Mouse (Mus musculus) ES-Bruce4 (cell line): ENCODE measurements around the gene Adam33. TPM values are rescaled to one million over a fixed set of nuclear protein-coding genes. Genes with fewer than 3 reads are reported as not detected.

Experiments
- H3K27ac ChIP-seq: 2 replicates; pipeline ENCODE4 v1.5.1; 2012; ENCODE audit warnings: low read length, inconsistent platforms; ENCODE audit not compliant: insufficient read depth
- H3K27me3 ChIP-seq: 2 replicates; pipeline ENCODE4 v1.6.1; 2012; ENCODE audit warnings: mild to moderate bottlenecking, low read length, inconsistent platforms; ENCODE audit not compliant: control insufficient read depth, poor library complexity, insufficient read depth, severe bottlenecking
- H3K36me3 ChIP-seq: 2 replicates; pipeline ENCODE4 v1.6.1; 2012; ENCODE audit warnings: inconsistent platforms, mild to moderate bottlenecking, low read length, moderate library complexity; ENCODE audit not compliant: control insufficient read depth, poor library complexity, insufficient read depth, severe bottlenecking
- H3K4me1 ChIP-seq: one replicate; pipeline ENCODE4 v1.8.1; 2011; ENCODE audit warnings: low read length; ENCODE audit not compliant: control insufficient read depth, insufficient read depth
- H3K4me3 ChIP-seq: 2 replicates; pipeline ENCODE4 v1.5.1; 2011; ENCODE audit warnings: low read depth, mild to moderate bottlenecking, low read length
- H3K9ac ChIP-seq: 2 replicates; pipeline ENCODE4 v1.6.1; 2012; ENCODE audit warnings: low read depth, mild to moderate bottlenecking, inconsistent platforms; ENCODE audit not compliant: poor library complexity, severe bottlenecking
- H3K9me3 ChIP-seq: replicated peaks from 2 replicates; pipeline ENCODE4 v1.6.1; 2012; ENCODE audit warnings: mild to moderate bottlenecking, low read length, inconsistent platforms; ENCODE audit not compliant: control insufficient read depth, poor library complexity, insufficient read depth, severe bottlenecking
- CTCF ChIP-seq: IDR thresholded peaks from one replicate; pipeline ENCODE4 v1.8.1; 2011; ENCODE audit warnings: low read depth, low read length
- EP300 ChIP-seq: IDR thresholded peaks from 2 replicates; pipeline ENCODE4 v1.6.1; 2011; ENCODE audit warnings: low read depth, low read length; ENCODE audit not compliant: insufficient read depth
- POLR2A ChIP-seq: IDR thresholded peaks from one replicate; pipeline ENCODE4 v1.8.1; 2011; ENCODE audit warnings: low read length; ENCODE audit not compliant: insufficient read depth
- polyA plus RNA-seq: library from polyadenylated mRNA; stranded (reverse); fragments of >200 nt; gene quantifications from 2 replicates; pipeline ENCODE4 v1.2.4, GENCODE M21; 2011; ENCODE audit warnings: low read depth; ENCODE audit not compliant: missing spikeins, insufficient read depth, insufficient read length

Gene Adam33
- polyA plus RNA-seq, 1 experiment: 0.37 TPM

DNA sequence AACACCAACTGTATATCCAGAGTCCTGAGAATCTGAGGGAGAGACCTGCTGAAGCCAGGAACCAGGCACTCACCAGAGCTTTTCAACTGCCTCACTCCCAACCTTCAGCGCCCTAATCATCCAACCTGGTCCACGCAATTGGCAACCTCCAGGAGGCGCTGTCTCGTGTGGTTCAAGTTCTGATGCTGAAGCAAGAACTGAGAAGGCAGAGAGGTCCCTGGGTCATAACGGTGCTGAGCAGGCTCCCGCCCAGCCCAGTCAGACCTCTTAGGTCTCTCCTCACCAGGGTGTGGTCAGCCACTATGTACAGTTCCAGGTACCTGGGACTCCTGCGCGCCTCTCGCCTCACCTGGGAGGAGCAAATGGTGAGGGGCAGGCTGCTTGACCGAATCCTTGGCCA, 8.0 kb downstream of the Adam33 start:
- no peaks in the 10 kb centered on the region for H3K4me1 ChIP-seq
- H3K4me3 ChIP-seq: peak overlapping the region; percentile 49
- TF ChIP-seq EP300 (0 out of 2 replicates have a peak, but pooled peaks have one; percentile 38), CTCF (peak; percentile 85), POLR2A (no peak)
- H3K27me3 ChIP-seq: peaks cover 3% of the 10 kb centered on the region; the same call in 1 of the 2 replicates
- H3K9ac ChIP-seq: no peak overlapping the region
- no peaks in the 10 kb centered on the region for H3K9me3 ChIP-seq
- H3K27ac ChIP-seq: no peak overlapping the region
- H3K36me3 ChIP-seq: no peaks in the 10 kb centered on the region

DNA sequence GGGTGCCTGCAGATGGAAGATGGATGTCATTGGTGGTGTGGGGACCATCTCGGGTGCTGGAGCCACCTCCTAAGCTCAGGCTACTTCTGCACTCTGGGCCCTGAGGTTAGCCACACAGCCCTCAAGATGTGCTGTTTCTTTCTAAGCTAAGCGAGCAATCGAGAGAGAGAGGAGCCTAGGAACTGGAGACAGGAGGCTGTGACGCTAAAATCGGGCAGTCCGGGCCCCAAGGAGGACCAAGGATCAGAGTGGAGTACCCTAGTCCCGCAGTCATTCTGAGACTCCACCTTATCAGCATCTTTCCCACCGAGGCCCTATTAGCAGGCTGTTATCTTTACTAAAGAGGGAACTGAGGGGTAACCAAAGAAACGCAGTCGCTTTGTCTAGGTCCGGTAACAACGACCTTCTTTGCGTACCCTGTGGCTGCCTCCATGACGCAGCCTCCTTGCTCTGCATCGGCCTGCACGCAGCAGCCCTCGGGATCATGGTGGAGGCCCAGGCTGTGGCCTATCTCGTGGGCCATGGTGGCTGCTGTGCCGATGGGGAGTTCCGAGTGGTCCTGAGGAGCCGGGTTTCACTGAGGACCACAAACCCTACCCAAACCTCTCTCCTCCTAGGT, 8.9 kb downstream of the Adam33 start:
- H3K27me3 ChIP-seq: peaks cover 3% of the 10 kb centered on the region; the same call in 1 of the 2 replicates
- TF ChIP-seq POLR2A: no peak
- TF ChIP-seq EP300: no peak
- TF ChIP-seq CTCF: no peak
- H3K4me3 ChIP-seq: peak overlapping the region; percentile 30
- no peaks in the 10 kb centered on the region for H3K9me3 ChIP-seq
- no peaks in the 10 kb centered on the region for H3K36me3 ChIP-seq
- H3K4me1 ChIP-seq: no peaks in the 10 kb centered on the region
- H3K27ac ChIP-seq: no peak overlapping the region
- 0 out of 2 replicates have a peak overlapping the region, but pooled peaks have one; percentile 5 for H3K9ac ChIP-seq

DNA sequence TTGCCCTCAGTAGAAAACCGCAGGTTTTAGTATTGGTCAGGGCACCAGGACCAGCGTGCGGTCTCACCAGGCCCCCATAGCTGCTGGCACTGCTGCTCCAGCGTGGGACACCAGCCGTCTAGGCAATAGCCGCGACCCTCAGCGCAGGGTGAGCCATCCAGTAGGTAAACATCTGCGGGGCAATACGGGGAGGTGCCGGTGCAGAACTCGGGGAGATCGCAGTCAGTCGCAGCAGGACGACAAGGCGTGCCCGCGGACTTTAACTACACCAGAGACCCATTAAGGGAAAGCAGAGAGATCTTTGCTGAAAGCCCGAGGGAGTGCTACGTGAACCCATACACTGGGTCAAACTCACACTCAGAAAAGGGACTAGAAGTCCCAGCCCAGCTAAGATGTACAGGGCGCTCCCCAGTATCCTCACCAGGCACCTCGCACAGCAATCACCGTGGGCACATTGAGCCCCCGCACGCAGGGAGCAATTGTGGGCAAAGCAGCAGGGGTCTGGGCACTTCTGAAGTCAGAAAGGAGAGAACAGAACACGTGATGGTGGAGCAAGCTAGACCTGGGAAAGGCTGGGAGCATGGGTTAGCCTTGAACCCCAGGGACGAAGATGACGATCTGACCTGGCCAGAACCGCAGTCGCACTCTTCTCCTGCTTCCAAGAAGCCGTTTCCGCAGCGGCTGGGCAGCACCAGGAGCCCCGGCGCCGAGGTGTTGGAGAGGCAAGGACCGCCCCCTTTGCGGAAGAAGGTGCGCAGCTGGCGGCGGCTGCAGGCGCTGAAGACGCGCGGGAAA, 9.6 kb downstream of the Adam33 start:
- Histone ChIP-seq H3K9me3 (no peaks in the 10 kb centered on the region), H3K4me1 (no peaks in the 10 kb centered on the region), H3K27ac (no peak overlapping the region), H3K36me3 (no peaks in the 10 kb centered on the region), H3K9ac (no peak overlapping the region), H3K27me3 (peaks cover 3% of the 10 kb centered on the region; the same call in 1 of the 2 replicates), H3K4me3 (peak overlapping the region; percentile 30)
- TF ChIP-seq POLR2A (no peak), CTCF (no peak)

GRCm38 (mm10) chr2:131052862-131053418, 10.7 kb downstream of the Adam33 start:
- Histone ChIP-seq H3K9me3 (no peaks in the 10 kb centered on the region), H3K4me3 (no peak overlapping the region), H3K27me3 (peaks cover 3% of the 10 kb centered on the region; the same call in 1 of the 2 replicates), H3K9ac (no peak overlapping the region), H3K27ac (no peak overlapping the region), H3K4me1 (no peaks in the 10 kb centered on the region), H3K36me3 (no peaks in the 10 kb centered on the region)
- TF ChIP-seq POLR2A (no peak), EP300 (no peak), CTCF (no peak)

DNA sequence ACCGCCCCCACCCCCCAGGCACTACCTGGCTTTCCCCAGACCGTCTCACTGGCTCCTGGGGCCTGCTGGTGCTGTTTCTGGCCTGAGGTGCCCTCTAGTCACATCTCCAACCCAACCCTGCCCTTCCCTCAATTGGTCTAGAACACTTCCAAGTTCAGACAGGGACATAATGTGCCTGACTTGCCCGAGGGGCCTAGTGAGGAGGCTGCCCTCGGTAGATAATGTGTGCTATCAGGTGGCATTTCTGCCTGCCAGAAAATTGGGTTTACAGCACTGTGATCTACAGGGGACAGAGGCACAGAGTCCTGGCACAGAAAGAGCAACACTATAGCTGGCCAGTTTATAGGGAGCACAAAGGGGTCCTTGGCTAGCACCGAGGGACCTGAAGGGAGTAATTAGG, 11.6 kb downstream of the Adam33 start:
- TF ChIP-seq POLR2A (no peak), CTCF (no peak), EP300 (no peak)
- Histone ChIP-seq H3K9ac (no peak overlapping the region), H3K27ac (no peak overlapping the region), H3K27me3 (peaks cover 3% of the 10 kb centered on the region; the same call in 1 of the 2 replicates), H3K36me3 (no peaks in the 10 kb centered on the region), H3K4me3 (no peak overlapping the region), H3K4me1 (no peaks in the 10 kb centered on the region), H3K9me3 (no peaks in the 10 kb centered on the region)
